Mouse (Mus musculus): Measurements from ENCODE around the gene Dnaic2. TPM values are rescaled to one million over a fixed set of nuclear protein-coding genes. Genes with fewer than 3 reads are reported as not detected.

Dnaic2 gene
- polyA plus RNA-seq (2012; rRNA removed) = 0.30 and 0.56 TPM in 2 replicates

GRCm38 (mm10) chr11:114726965-114727825, at the start of gene Dnaic2:
Gene Dnaic2 (plus strand): TSS chr11:114727408.
- no peaks in the 10 kb centered on the region for H3K27me3 ChIP-seq (ENCODE audit: control insufficient read depth, insufficient read depth, low read length)
- TF ChIP-seq CTCF (IDR thresholded peaks at IDR 0.05; ENCODE audit: extremely low read depth, insufficient read length, insufficient replicate concordance, low read depth, low read length) (no peak), POLR2A (IDR thresholded peaks at IDR 0.05; ENCODE audit: low read depth, low read length) (no peak)
- H3K4me1 ChIP-seq (ENCODE audit: control insufficient read depth, insufficient read depth, insufficient read length, low read length) = peaks cover 4% of the 10 kb centered on the region; the same call in 1 of the 2 replicates
- WGBS = 9% methylated on average over 34 of the region's 34 CpGs
- H3K4me3 ChIP-seq (ENCODE audit: low read depth, low read length) = peak within 1 kb of the TSS; percentile 40
- no peaks in the 10 kb centered on the region for H3K36me3 ChIP-seq (ENCODE audit: control insufficient read depth, insufficient read depth, low read length)
- H3K27ac ChIP-seq (ENCODE audit: insufficient read depth, low read depth, low read length) = no peak within 1 kb of the TSS

GRCm38 (mm10) chr11:114679582-114679981, 47.6 kb upstream of the Dnaic2 start:
- TF ChIP-seq POLR2A (IDR thresholded peaks at IDR 0.05; ENCODE audit: low read depth, low read length) = no peak
- TF ChIP-seq CTCF (IDR thresholded peaks at IDR 0.05; ENCODE audit: extremely low read depth, insufficient read length, insufficient replicate concordance, low read depth, low read length) = no peak
- Histone ChIP-seq H3K4me3 (ENCODE audit: low read depth, low read length) (no peak overlapping the region), H3K27me3 (ENCODE audit: control insufficient read depth, insufficient read depth, low read length) (no peaks in the 10 kb centered on the region), H3K27ac (ENCODE audit: insufficient read depth, low read depth, low read length) (peak overlapping the region; percentile 57), H3K36me3 (ENCODE audit: control insufficient read depth, insufficient read depth, low read length) (no peaks in the 10 kb centered on the region), H3K4me1 (ENCODE audit: control insufficient read depth, insufficient read depth, insufficient read length, low read length) (peaks cover 49% of the 10 kb centered on the region)
- 14% methylated on average over 8 of the region's 8 CpGs for WGBS

DNA sequence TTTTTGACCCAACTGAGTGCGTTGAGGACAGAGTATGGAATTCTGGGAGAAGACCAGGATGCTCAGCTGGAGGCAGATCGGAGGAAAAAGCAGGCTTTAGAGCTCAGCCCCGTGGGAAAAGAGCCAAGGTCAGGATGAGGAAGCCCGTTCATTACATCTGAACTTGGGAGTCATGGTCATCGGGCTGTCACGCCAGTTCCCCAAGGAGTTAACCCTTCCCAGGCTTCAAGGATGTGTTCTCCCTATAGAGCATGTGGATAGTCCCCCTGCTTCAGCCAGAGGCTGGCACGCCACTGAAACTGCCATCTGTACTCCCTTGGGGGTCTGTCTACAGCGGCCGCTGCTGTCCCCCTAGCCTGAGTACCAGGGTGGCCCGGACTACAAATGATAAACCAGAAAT, 46.9 kb upstream of the Dnaic2 start:
- no peak overlapping the region for H3K27ac ChIP-seq (ENCODE audit: insufficient read depth, low read depth, low read length)
- 53% methylated on average over 10 of the region's 10 CpGs for WGBS

DNA sequence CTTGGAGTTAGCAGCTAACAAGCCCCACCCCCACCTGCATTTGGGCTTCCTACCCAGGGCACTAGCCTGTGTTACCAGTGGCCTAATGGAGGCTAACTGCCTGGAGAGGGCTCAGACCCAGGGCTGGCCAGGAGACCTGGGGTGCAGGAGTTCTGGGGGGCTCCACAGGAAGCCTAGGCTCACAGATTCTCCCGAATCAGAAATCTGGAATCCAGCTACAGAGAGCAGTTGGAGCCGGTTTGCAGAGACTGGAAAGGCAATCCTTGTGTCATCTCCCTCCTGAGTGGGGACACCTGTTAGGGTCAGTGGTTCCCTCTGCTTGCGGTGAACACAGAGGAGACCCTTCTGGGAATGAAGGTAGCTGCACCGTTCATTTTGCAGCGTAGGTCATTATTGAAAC, 46.2 kb upstream of the Dnaic2 start:
- Histone ChIP-seq H3K27ac (ENCODE audit: insufficient read depth, low read depth, low read length) (no peak overlapping the region), H3K36me3 (ENCODE audit: control insufficient read depth, insufficient read depth, low read length) (peaks cover 2% of the 10 kb centered on the region; the same call in 1 of the 2 replicates), H3K4me3 (ENCODE audit: low read depth, low read length) (no peak overlapping the region), H3K4me1 (ENCODE audit: control insufficient read depth, insufficient read depth, insufficient read length, low read length) (peaks cover 52% of the 10 kb centered on the region), H3K27me3 (ENCODE audit: control insufficient read depth, insufficient read depth, low read length) (no peaks in the 10 kb centered on the region)
- WGBS = 75% methylated on average over 5 of the region's 5 CpGs
- TF ChIP-seq POLR2A (IDR thresholded peaks at IDR 0.05; ENCODE audit: low read depth, low read length) (no peak), CTCF (IDR thresholded peaks at IDR 0.05; ENCODE audit: extremely low read depth, insufficient read length, insufficient replicate concordance, low read depth, low read length) (no peak)

More for the DNA sequence above, 46.9 kb upstream of the Dnaic2 start:
- Histone ChIP-seq H3K27me3 (ENCODE audit: control insufficient read depth, insufficient read depth, low read length) (no peaks in the 10 kb centered on the region), H3K36me3 (ENCODE audit: control insufficient read depth, insufficient read depth, low read length) (0 out of 2 replicates have a peak, but pooled peaks cover 2% of the 10 kb centered on the region), H3K4me1 (ENCODE audit: control insufficient read depth, insufficient read depth, insufficient read length, low read length) (peaks cover 52% of the 10 kb centered on the region), H3K4me3 (ENCODE audit: low read depth, low read length) (no peak overlapping the region)
- no peak for TF ChIP-seq POLR2A (IDR thresholded peaks at IDR 0.05; ENCODE audit: low read depth, low read length)
- no peak for TF ChIP-seq CTCF (IDR thresholded peaks at IDR 0.05; ENCODE audit: extremely low read depth, insufficient read length, insufficient replicate concordance, low read depth, low read length)

GRCm38 (mm10) chr11:114682321-114682900, 44.8 kb upstream of the Dnaic2 start:
- Histone ChIP-seq H3K4me1 (ENCODE audit: control insufficient read depth, insufficient read depth, insufficient read length, low read length) (peaks cover 47% of the 10 kb centered on the region), H3K27me3 (ENCODE audit: control insufficient read depth, insufficient read depth, low read length) (no peaks in the 10 kb centered on the region), H3K36me3 (ENCODE audit: control insufficient read depth, insufficient read depth, low read length) (peaks cover 10% of the 10 kb centered on the region; the same call in 1 of the 2 replicates), H3K27ac (ENCODE audit: insufficient read depth, low read depth, low read length) (no peak overlapping the region), H3K4me3 (ENCODE audit: low read depth, low read length) (no peak overlapping the region)
- TF ChIP-seq POLR2A (IDR thresholded peaks at IDR 0.05; ENCODE audit: low read depth, low read length) (no peak), CTCF (IDR thresholded peaks at IDR 0.05; ENCODE audit: extremely low read depth, insufficient read length, insufficient replicate concordance, low read depth, low read length) (no peak)
- WGBS = 88% methylated on average over 13 of the region's 13 CpGs

DNA sequence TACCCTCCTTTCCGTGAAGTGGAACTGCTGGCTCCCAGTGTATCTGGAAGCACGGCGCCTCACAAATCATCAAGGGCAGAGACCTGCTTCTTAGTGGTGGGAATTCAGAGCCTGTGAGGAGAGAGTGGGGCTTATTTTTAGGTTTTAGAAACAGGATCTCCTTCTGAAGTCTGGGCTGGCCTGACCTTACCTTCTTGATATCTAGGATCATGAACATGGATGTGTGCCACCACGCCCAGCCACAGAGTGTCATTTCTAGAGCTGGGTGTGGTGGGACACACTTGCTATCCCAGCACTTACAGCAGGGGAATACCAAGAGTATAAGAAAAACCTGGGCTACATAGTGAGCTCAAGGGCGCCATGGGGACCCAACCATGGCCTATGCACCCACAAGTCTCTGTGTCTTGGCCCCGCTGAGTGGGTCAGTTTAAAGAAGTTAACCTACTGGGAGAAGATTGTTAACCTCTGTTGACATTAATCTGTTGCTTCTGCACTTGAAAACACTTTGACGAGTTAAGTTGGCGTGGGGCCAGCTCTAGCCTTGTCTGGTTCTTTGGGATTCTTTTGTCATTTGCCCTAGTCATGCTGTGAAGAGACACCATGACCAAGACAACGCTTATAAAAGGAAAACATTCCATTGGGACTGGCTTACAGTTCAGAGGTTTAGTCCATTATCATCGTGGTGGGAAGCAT, 44.0 kb upstream of the Dnaic2 start:
- Histone ChIP-seq H3K27ac (ENCODE audit: insufficient read depth, low read depth, low read length) (no peak overlapping the region), H3K4me3 (ENCODE audit: low read depth, low read length) (no peak overlapping the region), H3K36me3 (ENCODE audit: control insufficient read depth, insufficient read depth, low read length) (peaks cover 10% of the 10 kb centered on the region; the same call in 1 of the 2 replicates), H3K27me3 (ENCODE audit: control insufficient read depth, insufficient read depth, low read length) (no peaks in the 10 kb centered on the region), H3K4me1 (ENCODE audit: control insufficient read depth, insufficient read depth, insufficient read length, low read length) (peaks cover 43% of the 10 kb centered on the region)
- TF ChIP-seq POLR2A (IDR thresholded peaks at IDR 0.05; ENCODE audit: low read depth, low read length) (no peak), CTCF (IDR thresholded peaks at IDR 0.05; ENCODE audit: extremely low read depth, insufficient read length, insufficient replicate concordance, low read depth, low read length) (no peak)
- 86% methylated on average over 10 of the region's 10 CpGs for WGBS

All from small intestine, adult 2 months (tissue).